Mouse (Mus musculus) bone marrow, adult 2 months (tissue): Measurements from ENCODE around the gene Atp2a1.

ENCODE experiments used
- CTCF ChIP-seq: fragments of 200-500 bp; IDR thresholded peaks from 2 replicates; pipeline ENCODE4 v1.5.1; 2011; ENCODE audit warnings: low read length, control low read depth; ENCODE audit not compliant: control insufficient read depth, insufficient read depth
- POLR2A ChIP-seq: fragments of 200-500 bp; IDR thresholded peaks from 2 replicates; pipeline ENCODE4 v1.6.1; 2011; ENCODE audit warnings: low read depth, mild to moderate bottlenecking, control low read depth, low read length, borderline replicate concordance; ENCODE audit not compliant: control insufficient read depth

GRCm38 (mm10) chr7:126443997-126444396 lies 18.9 kb downstream of the Atp2a1 start:
- TF ChIP-seq POLR2A (no peak), CTCF (no peak)
